Mouse (Mus musculus) R1 (cell line): ENCODE results near the gene Cenpb.

Experiments
- DNase-seq: peaks from one replicate; pipeline ENCODE4 v3.0.0-alpha.2; 2018; ENCODE audit warnings: low read depth, low spot score

Cenpb gene

DNA sequence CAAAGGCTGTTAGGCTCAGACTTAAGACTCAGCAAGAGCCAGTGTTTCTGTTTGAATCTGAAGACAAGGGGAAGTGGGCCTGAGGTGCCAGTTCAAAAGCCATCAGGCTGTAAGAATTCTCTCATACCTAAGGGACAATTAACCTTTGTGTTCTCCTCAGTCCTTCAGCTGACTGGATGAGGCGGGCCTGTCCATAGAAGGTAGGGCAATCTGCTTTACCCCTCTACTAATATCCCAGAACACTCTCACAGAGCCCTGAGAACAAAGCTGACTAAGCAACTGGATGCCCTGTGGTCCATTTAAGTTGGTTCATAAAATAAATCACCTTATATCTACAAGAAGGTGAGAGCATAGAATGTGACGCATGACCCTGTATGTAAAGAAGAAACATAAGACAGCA lies 13.7 kb downstream of the Cenpb start:
- DNase-seq, result no peak

DNA sequence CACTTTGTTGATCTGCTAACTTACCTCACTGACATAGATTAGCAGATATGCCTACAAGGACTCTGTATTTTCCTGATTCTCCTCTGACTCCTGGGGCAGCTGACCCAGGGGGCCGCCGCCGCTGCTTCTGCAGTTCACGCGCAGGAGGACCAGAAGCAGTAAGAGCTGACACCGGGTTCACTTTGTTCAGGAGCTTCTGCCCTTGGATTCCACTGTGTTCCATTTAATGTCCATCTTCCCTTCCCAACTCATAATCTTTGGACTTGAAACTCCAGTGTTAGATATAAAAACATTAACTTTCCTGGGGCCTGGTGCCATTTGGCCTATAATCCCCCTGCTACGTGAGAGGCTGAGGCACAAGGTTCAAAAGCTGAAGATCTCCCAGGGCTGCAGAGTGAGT lies 15.9 kb downstream of the Cenpb start:
- DNase-seq, result no peak

GRCm38 (mm10) chr2:131160671-131161111 lies 19.2 kb downstream of the Cenpb start:
- DNase-seq, result no peak

- peak; percentile 99 for DNase-seq
Observed at GRCm38 (mm10) chr2:131159938-131160581, 19.8 kb downstream of the Cenpb start, which contains the start of gene 1700037H04Rik. Gene 1700037H04Rik (minus strand): TSS chr2:131160081.

- no peak for DNase-seq
Observed at GRCm38 (mm10) chr2:131159491-131159910, 20.4 kb downstream of the Cenpb start.

GRCm38 (mm10) chr2:131156987-131157386 lies 22.9 kb downstream of the Cenpb start:
- no peak for DNase-seq

DNA sequence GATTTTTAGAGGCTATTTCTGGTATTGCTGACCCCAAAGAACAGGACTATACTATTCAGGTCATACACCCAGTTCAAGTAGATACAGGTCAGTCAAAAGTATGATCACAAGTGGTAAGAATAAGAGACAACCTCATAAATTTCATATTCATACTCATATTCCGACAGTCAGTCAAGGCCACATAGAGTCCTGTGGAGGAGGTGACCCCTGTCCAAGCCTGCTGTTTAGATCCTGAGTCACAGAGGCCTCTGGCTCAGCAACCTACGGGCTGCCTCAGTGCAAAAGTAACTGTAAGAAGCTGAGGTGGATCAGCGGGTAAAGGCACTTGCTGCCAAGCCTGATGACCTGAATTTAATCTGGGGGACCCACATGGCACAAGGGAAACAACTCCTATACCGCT lies 25.8 kb downstream of the Cenpb start:
- DNase-seq, result no peak

DNA sequence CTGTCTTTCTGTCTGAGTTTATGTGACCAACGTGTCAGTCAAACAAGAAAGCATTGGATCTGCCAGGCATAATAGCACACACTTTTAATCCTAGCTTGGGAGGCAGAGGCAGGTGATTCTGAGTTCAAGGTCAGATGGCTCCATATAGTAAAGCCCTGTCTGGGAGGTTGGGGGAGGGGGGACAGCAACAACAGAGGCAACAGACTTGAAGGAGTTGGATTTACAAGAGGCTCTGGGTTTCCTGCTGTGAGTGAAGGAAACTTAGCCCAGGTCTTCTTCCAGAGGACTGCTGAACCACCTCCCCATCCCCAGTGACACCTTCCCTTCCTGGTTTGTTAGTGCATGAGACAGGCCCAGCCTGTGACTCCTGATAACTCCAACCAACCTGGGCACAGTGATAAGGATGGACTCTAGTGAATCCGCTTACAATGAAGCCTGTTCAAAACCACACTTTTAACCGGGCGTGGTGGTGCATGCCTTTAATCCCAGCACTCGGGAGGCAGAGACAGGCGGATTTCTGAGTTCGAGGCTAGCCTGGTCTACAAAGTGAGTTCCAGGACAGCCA lies 27.6 kb downstream of the Cenpb start:
- DNase-seq, result peak; percentile 98

- no peak for DNase-seq
Observed at GRCm38 (mm10) chr2:131149254-131149578, 30.7 kb downstream of the Cenpb start.

DNA sequence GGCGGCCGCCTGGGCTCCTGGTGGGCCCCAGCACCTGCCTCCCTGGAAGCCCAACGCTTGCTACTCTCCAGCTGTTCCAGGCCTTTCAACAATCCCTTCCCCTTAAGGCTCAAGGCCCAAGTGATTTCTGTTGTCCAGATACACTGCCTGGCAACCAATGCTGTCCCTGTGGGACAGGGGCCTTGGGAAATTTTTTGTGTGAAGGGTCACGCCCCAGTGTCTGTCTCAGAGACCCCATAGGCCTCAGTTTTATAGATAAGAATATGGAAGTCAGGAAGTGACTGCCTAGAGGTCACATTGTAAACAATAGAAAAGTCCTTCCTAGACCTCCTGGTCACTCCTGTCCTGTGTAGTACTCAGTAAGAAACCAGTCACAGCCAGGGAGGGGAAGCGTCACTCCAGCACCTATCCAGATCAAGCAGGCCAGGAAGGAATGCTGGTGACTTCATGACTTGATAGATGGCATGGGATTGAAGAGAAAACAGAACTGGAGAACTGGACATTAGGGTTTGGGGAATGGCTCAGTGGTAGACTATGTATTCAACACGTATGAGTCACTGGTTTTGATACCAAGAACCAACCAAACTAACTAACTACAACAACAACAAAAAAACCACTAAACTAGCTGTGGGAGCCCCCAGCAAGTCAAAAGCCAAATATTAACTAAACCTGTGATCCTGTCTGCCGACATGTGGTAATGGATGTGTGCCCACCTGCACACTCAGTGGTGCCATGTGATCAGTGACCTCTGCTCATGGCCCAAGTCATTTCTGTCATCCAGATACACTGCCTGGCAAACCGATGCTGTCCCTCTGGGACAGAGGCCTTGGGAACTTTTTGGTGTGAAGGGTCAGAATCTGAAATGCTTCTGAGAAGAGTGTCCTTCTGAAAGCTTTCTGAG lies 31.3 kb downstream of the Cenpb start:
- no peak for DNase-seq

DNA sequence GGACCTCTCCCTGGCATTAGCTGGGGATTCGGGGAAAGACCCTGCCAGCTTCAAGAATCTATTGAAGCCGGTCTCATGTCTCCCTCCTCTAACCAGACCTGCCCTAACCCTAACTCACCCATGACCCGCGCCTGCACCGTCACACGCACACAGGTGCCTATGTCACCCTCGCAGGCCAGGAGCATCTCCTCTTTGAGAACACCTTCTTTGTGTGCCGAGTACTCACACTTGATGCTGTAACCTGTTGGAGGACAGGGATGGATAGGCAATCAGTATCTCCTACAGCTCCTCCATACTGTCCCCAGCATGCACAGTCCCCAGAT lies 32.9 kb downstream of the Cenpb start:
- DNase-seq, result no peak

DNA sequence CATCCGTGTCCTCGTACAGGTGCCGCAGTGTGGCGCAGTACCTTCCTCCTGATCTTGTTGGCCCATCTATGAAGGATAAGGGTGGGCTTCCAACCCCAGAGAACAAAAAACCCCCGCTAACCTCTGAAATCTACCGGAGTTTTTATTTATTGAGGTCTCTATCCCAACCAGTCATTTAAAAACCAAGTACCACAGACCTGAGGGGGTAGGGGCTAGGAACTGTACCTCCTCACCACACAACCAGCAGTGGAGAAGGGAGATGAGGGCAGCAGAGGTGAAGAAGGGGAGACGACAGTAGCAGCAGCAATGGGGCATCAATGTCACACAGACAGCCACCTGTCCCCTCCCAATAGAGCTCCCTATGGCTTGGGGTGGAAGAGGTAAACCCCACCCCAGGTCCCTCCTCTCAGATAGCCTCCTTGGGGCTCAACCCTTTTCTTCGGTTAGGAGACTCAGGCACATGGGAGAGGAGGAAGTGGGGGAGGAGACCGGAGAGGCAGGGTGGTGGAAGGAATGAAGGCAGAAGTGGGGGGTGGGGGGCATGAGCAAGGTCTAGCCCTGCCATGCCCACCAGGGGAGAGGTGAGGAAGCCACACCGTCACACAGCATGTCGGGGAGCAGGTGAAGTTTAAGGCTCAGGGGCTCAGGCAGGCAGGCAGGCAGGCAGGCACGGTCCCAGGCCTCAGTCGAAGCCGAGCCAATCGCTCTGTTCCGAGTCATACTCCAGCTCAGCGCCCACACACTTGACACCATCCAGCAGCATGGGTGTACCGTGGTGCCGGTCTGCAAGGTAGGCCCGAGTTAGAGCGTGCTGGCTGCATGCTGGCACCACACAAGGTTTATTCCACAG lies 33.4 kb downstream of the Cenpb start:
- no peak for DNase-seq

DNA sequence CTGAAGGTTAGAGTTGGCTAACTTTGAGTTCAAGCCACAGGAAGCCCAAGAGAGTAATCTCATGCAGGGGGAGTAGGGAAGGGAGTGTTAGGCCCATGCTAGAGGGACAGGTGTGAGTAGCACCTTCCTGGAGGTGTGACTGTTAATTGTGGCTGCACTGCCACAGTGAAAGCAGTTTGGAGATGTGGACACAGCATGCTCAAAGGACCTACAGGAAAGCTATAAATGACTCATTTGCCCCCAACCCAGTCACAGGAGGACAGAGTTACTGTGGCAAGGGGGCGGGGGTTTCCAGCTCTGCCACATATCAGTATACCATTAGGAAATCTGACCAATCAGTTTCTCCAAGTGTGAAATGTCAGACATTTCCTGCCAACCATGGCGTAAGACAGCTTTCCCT lies 34.3 kb downstream of the Cenpb start:
- no peak for DNase-seq

DNA sequence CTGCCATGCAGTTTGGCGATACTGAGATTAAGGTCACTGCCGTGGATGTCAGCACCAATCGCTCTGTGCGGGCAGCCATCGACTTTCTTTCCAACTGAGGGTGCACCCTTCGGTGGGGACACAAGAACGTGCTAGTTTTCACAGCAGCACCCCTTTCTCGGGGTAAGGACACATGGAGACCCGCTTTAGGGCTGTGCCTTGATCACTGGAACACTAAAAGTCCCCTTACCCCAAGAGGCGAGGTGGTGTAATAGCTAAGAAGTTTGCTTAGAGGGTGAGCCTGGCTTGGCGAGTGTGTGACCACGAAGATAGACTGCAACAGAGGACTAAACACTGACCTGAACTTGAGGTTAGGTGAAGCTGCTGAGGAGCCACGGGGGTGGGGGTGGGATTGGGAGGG lies 34.7 kb downstream of the Cenpb start:
- DNase-seq, result peak; percentile 57

DNA sequence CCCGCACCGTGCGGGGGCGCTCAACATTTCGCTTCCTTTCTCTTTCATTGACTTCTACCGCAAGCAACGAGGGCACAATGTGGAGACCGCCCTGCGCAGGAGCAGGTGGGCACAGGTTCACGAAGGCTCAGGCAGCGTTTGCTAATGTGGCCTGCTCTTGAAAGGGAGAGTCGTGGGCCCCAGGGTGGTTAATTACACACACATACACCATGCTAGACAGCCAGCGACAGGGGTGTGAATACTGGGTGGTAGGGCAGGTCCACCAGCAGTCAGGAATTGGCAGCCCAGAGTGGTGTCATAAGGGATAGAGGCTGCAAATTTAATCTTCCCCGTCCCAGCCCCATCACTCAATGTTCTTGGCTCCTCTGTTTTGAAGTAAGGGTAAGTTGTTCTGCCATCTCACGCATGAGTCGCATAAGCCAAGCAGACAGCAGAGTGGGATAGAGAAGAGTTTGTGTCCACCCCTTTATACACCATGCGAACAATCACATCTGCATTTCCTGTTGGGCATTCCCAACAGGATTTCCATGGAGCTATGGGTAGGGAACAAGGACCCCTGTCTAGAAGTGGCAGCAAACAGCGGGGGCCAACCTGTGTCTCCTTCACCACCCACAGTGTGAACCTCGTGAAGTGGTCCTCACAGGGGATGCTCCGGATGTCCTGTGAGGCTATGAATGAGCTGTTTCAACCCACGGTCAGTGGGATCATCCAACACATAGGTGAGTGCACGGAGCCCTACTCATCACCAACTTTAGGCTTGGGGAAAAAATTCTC lies 36.7 kb downstream of the Cenpb start:
- DNase-seq, result no peak

- peak; percentile 94 for DNase-seq
Observed at GRCm38 (mm10) chr2:131142592-131142991, 37.3 kb downstream of the Cenpb start.

DNA sequence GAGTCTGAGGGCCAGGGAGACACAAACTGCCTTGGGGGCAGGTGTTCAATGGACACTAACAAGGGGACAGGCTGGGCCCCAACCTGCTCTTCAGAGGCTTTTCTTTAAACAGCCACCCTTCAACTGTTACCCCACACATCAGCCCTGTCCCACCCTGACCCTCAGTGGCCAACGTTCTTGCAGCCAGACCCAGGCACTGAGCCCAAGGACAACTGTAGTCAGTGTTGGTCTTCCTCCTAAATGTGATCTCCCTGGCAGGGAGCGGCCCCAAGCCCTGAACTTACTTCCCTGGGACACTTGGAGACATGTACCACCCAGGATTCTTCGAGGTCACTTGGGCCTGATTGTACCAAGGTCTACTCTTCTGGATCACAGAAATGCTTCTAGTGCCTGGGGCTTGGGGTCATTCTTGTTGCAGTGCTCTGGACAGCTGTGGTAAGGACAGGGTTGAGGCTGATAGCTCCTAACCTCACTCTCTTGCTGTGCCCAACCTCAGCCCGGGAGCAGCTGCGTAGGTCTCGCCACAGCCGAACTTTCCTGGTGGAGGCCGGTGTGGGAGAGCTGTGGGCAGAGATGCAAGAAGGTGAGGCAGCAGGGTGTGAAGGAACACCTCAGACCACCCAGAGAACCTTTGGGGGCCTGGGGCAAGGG lies 38.4 kb downstream of the Cenpb start:
- no peak for DNase-seq

- DNase-seq, result no peak
Observed at GRCm38 (mm10) chr2:131140533-131140905, 39.3 kb downstream of the Cenpb start.

DNA sequence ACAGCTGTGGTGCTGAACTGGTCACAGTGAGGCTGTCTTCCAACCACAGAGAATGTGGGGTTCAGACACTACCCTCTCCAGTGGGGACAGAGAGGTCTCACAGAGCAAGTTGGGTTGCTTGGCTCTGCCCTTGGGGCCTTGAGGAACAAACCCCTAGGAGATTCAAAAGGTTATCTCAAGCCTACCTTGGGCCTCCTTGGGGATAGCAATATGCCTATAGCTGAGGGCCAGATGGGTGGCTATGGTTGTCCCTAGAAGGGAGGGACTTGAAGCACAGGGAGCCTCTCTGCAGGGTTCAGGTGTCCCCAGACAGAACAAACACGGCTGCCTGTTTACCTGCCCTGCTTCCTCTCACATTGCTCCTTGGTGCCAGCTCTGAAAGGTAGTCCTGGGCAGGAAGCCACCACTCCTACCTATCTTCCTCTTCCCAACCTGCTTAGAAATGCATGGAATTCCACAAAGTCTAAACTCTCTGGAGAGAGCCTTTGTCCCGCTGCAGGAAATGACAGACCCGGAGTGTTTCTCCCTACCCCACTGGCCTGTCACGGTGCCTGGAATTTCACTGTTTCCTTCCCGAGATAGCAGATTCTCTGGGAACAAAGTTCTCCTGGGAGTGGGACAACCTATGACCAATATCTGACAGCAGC lies 39.9 kb downstream of the Cenpb start:
- peak; percentile 46 for DNase-seq

- DNase-seq, result no peak
Observed at GRCm38 (mm10) chr2:131139287-131139686, 40.6 kb downstream of the Cenpb start.
